Mouse (Mus musculus) forebrain, embryonic 13.5 days (tissue): ENCODE measurements around the gene Adgrg3. TPM values are rescaled to one million over a fixed set of nuclear protein-coding genes. Genes with fewer than 3 reads are reported as not detected.

Source experiments
- polyA plus RNA-seq: library from polyadenylated mRNA; unstranded; fragments of >200 nt; fragmentation: Nextera tagmentation; extraction: Ambion mirVana; gene quantifications from 2 replicates; pipeline ENCODE4 v1.2.1, GENCODE M21; 2015

The Adgrg3 gene
- polyA plus RNA-seq, 1 experiment from 2014 or later = 1.0 TPM

Other genes starting within 250 kb of the Adgrg3 start
- 6.9 and 8.6 TPM in 2 replicates for gene Cx3cl1, start 245.7 kb upstream of the Adgrg3 start, polyA plus RNA-seq
- gene Ccl17, start 207.2 kb upstream of the Adgrg3 start, polyA plus RNA-seq = not detected in 2 replicates
- gene Coq9, start 179.4 kb upstream of the Adgrg3 start, polyA plus RNA-seq = 55.0 and 60.8 TPM in 2 replicates
- gene Ciapin1, start 179.3 kb upstream of the Adgrg3 start, polyA plus RNA-seq = 162 and 176 TPM in 2 replicates
- 170 TPM in 2 replicates for gene Polr2c, start 160.2 kb upstream of the Adgrg3 start, polyA plus RNA-seq
- gene Dok4, start 141.4 kb upstream of the Adgrg3 start, polyA plus RNA-seq = 38.2 and 39.2 TPM in 2 replicates
- 5.6 TPM in 2 replicates for gene Ccdc102a, start 99.6 kb upstream of the Adgrg3 start, polyA plus RNA-seq
- gene Adgrg5, start 94.0 kb upstream of the Adgrg3 start, polyA plus RNA-seq = 0.19 TPM in 1 of 2 replicates, not detected in the other
- 156 and 178 TPM in 2 replicates for gene Adgrg1, start 42.9 kb upstream of the Adgrg3 start, polyA plus RNA-seq
- gene Drc7, start 37.4 kb downstream of the Adgrg3 start, polyA plus RNA-seq = 0.49 and 1.0 TPM in 2 replicates
- gene Katnb1, start 63.5 kb downstream of the Adgrg3 start, polyA plus RNA-seq = 37.2 and 40.0 TPM in 2 replicates
- gene Kifc3, start 185.1 kb downstream of the Adgrg3 start, polyA plus RNA-seq = 8.2 and 8.3 TPM in 2 replicates